Mouse (Mus musculus) kidney, embryonic 15.5 days (tissue): ENCODE measurements around the gene Tgfb1i1. TPM values are rescaled to one million over a fixed set of nuclear protein-coding genes. Genes with fewer than 3 reads are reported as not detected.

Experiments
- ATAC-seq: fragments of 200-750 bp; cut with Nextera tagmentation; replicated peaks from 2 replicates; pipeline ENCODE4 v1.8.0; 2017; ENCODE audit warnings: moderate TSS enrichment; ENCODE audit not compliant: low FRiP score
- H3K27ac ChIP-seq: fragments of 300-500 bp; sonication (generic); 2 replicates; pipeline ENCODE4 v1.5.1; 2015; ENCODE audit warnings: mild to moderate bottlenecking, inconsistent platforms
- H3K27me3 ChIP-seq: fragments of 300-500 bp; sonication (generic); 2 replicates; pipeline ENCODE4 v1.6.1; 2015; ENCODE audit warnings: inconsistent platforms
- H3K36me3 ChIP-seq: fragments of 300-500 bp; sonication (generic); 2 replicates; pipeline ENCODE4 v1.6.1; 2015; ENCODE audit warnings: inconsistent platforms
- H3K4me1 ChIP-seq: fragments of 300-500 bp; sonication (generic); 2 replicates; pipeline ENCODE4 v1.6.1; 2015; ENCODE audit warnings: inconsistent platforms
- H3K4me2 ChIP-seq: fragments of 300-500 bp; sonication (generic); 2 replicates; pipeline ENCODE4 v1.6.1; 2015; ENCODE audit warnings: moderate library complexity, mild to moderate bottlenecking, inconsistent platforms
- H3K4me3 ChIP-seq: fragments of 300-500 bp; sonication (generic); replicated peaks from 2 replicates; pipeline ENCODE4 v1.5.1; 2015; ENCODE audit warnings: mild to moderate bottlenecking, inconsistent platforms
- H3K9ac ChIP-seq: fragments of 300-500 bp; sonication (generic); 2 replicates; pipeline ENCODE4 v1.6.1; 2015; ENCODE audit warnings: mild to moderate bottlenecking, inconsistent platforms
- H3K9me3 ChIP-seq: fragments of 300-500 bp; sonication (generic); replicated peaks from 2 replicates; pipeline ENCODE4 v1.6.1; 2016; ENCODE audit warnings: inconsistent platforms
- WGBS: fragments of 180-500 bp; shearing (Covaris S2); methylation state at CpG from one replicate; pipeline ENCODE4 v1.1.7; 2015; ENCODE audit warnings: mixed read lengths; 5-methylcytosine and 5-hydroxymethylcytosine counted together
- polyA plus RNA-seq: library from polyadenylated mRNA; unstranded; fragments of >200 nt; fragmentation: Nextera tagmentation; extraction: Ambion mirVana; gene quantifications from 2 replicates; pipeline ENCODE4 v1.2.1, GENCODE M21; 2015

Gene Tgfb1i1
- polyA plus RNA-seq, 1 experiment from 2014 or later, result 107 TPM

DNA sequence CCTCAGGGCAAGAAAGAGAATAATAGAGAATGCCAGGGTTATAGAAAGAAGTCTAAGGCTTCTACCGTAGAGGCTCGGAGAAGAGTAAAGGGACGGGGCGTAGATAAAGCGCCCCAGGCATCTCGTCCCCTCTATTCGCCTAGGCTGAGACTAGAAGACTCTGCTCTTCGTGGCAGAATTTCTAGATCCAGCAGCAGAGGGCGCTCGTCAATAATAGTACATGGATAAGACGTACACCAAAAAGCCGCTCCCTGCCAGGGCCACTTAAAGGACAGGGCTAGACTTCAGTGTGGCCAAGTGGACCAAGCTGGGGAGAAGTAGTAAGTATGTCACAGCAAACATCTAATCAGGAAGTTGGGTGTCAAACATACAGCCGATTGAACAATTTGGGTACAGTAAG is 831 bp downstream of the Tgfb1i1 start:
- peak overlapping the region; percentile 92 for H3K27ac ChIP-seq
- WGBS, result under 1% methylated on average over 13 of the region's 13 CpGs
- peak overlapping the region; percentile 60 for H3K4me3 ChIP-seq
- H3K27me3 ChIP-seq, result no peaks in the 10 kb centered on the region
- H3K9me3 ChIP-seq, result no peaks in the 10 kb centered on the region
- H3K9ac ChIP-seq, result peak overlapping the region; percentile 69
- peak; percentile 72 for ATAC-seq
- peaks cover 46% of the 10 kb centered on the region for H3K36me3 ChIP-seq
- peak overlapping the region; percentile 76 for H3K4me2 ChIP-seq
- H3K4me1 ChIP-seq, result peaks cover 29% of the 10 kb centered on the region

DNA sequence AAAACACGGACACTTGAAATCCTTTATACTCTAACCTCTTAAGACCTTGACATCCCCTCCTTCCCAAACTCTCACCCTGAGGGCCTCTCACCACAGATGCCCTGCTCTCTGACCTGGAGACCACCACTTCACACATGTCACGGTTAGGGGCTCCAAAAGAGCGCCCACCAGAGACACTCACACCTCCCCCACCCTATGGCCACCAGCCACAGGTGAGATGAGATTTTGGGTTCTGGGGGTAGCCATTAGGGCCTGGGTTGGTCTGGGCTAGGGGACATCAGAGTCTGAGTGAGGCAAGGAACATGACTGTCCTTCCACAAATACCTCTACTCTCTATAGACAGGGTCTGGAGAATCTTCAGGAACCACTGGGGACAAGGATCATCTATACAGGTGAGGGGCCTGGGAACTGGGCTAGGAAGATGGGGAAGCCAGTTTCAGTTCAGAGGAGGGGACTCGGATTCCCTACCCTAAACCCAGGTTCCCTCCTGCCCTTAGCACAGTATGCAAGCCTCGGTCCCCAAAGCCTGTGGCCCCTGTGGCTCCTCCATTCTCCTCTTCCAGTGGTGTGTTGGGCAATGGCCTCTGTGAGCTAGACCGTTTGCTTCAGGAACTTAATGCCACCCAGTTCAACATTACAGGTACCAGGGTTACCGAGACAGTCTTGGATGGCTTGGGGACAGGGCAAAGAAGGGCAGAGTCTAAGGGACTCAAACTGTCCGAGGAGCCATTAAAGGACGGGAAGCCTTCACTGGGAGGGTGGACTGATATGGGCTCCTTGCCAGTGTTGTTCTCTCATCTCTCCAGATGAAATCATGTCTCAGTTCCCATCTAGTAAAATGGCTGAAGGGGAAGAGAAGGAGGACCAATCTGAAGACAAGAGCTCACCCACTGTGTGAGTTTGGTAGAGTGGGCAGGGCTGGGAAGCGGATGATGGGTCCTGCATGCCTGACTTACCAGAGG is 1.8 kb downstream of the Tgfb1i1 start:
- H3K9ac ChIP-seq, result peak overlapping the region; percentile 26
- no peaks in the 10 kb centered on the region for H3K9me3 ChIP-seq
- WGBS, result 79% methylated on average over 10 of the region's 10 CpGs
- H3K4me1 ChIP-seq, result peaks cover 34% of the 10 kb centered on the region
- peak overlapping the region; percentile 60 for H3K4me3 ChIP-seq
- peaks cover 44% of the 10 kb centered on the region for H3K36me3 ChIP-seq
- peak overlapping the region; percentile 76 for H3K4me2 ChIP-seq
- no peak overlapping the region for H3K27ac ChIP-seq
- no peak for ATAC-seq
- H3K27me3 ChIP-seq, result no peaks in the 10 kb centered on the region

DNA sequence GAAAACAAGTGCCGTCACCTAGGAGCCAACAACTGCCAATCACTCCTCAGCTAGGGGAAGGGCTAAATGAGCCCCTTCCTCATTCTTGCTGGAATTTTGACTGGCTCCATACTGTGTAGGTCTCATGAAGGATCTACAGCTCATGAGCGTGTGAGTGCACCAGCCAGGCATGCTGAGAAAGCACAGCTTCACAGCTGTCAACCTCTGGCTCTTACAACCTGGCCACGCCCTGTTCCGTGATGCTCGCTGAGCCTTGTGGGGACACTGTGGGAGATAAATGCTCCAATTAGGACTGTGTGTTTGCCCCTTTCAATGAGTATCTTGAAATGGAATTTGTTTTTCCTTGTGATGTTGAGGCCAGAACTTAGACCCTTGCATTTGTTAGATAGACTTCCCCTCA is 3.4 kb downstream of the Tgfb1i1 start:
- Histone ChIP-seq H3K36me3 (peaks cover 39% of the 10 kb centered on the region), H3K4me2 (no peak overlapping the region), H3K4me1 (peaks cover 34% of the 10 kb centered on the region), H3K27ac (no peak overlapping the region), H3K9ac (no peak overlapping the region), H3K27me3 (no peaks in the 10 kb centered on the region), H3K9me3 (no peaks in the 10 kb centered on the region), H3K4me3 (no peak overlapping the region)
- ATAC-seq, result no peak
- WGBS, result 86% methylated on average over 5 of the region's 5 CpGs

DNA sequence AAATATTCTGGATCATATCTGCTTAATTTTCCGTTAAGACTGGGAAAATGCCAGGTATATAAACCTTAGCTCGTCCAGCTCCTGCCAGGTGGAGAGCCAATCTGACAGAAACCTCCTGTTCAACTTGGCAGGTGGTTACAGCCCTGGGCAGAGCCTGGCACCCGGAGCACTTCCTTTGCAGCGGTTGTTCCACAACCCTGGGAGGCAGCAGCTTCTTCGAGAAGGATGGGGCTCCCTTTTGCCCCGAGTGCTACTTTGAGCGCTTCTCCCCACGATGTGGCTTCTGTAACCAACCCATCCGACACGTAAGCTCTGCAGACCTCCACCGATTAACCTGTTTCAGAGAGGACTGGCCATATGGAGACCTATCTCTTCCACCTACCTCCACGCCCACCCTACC is 5.3 kb downstream of the Tgfb1i1 start:
- Histone ChIP-seq H3K4me1 (peaks cover 25% of the 10 kb centered on the region), H3K9me3 (no peaks in the 10 kb centered on the region), H3K36me3 (peaks cover 35% of the 10 kb centered on the region; the same call in 1 of the 2 replicates), H3K27ac (no peak overlapping the region), H3K4me2 (peak overlapping the region; percentile 57), H3K9ac (peak overlapping the region; percentile 25; the same call in 1 of the 2 replicates), H3K4me3 (peak overlapping the region; percentile 33), H3K27me3 (no peaks in the 10 kb centered on the region)
- 45% methylated on average over 12 of the region's 12 CpGs for WGBS
- ATAC-seq, result no peak

DNA sequence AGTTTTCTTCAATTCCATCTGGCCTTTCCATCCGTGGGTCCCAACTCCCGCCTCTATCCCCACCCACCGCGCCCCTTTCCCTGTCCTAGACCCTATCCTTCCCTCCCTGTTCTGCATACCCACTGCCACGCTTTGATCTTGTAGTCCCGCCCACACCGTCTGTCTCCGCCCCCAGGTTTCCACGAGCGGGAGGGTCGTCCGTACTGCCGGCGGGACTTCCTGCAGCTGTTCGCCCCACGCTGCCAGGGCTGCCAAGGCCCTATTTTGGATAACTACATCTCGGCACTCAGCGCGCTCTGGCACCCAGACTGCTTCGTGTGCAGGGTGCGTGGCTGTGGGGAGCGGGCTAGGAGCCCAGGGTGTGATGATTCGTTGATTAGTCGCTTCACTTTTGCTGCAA is 6.0 kb downstream of the Tgfb1i1 start:
- no peak for ATAC-seq
- Histone ChIP-seq H3K4me3 (peak overlapping the region; percentile 33), H3K4me2 (peak overlapping the region; percentile 57), H3K9me3 (no peaks in the 10 kb centered on the region), H3K9ac (no peak overlapping the region), H3K4me1 (peaks cover 28% of the 10 kb centered on the region), H3K36me3 (peaks cover 35% of the 10 kb centered on the region; the same call in 1 of the 2 replicates), H3K27ac (no peak overlapping the region), H3K27me3 (no peaks in the 10 kb centered on the region)
- 12% methylated on average over 24 of the region's 24 CpGs for WGBS

- Histone ChIP-seq H3K27ac (no peak overlapping the region), H3K4me2 (no peak overlapping the region), H3K4me3 (no peak overlapping the region), H3K36me3 (peaks cover 29% of the 10 kb centered on the region; the same call in 1 of the 2 replicates), H3K9me3 (no peaks in the 10 kb centered on the region), H3K9ac (no peak overlapping the region), H3K4me1 (peaks cover 22% of the 10 kb centered on the region), H3K27me3 (no peaks in the 10 kb centered on the region; the same call in 1 of the 2 replicates)
- 68% methylated on average over 2 of the region's 2 CpGs for WGBS
- ATAC-seq, result no peak
Observed at GRCm38 (mm10) chr7:128254978-128255377, 8.4 kb downstream of the Tgfb1i1 start.

GRCm38 (mm10) chr7:128255757-128256156 is 9.1 kb downstream of the Tgfb1i1 start:
- Histone ChIP-seq H3K9ac (no peak overlapping the region), H3K4me2 (no peak overlapping the region), H3K9me3 (no peaks in the 10 kb centered on the region), H3K4me3 (no peak overlapping the region), H3K27ac (no peak overlapping the region), H3K36me3 (peaks cover 25% of the 10 kb centered on the region; the same call in 1 of the 2 replicates), H3K27me3 (no peaks in the 10 kb centered on the region; the same call in 1 of the 2 replicates), H3K4me1 (peaks cover 22% of the 10 kb centered on the region)
- WGBS, result 92% methylated on average over 5 of the region's 5 CpGs
- no peak for ATAC-seq

DNA sequence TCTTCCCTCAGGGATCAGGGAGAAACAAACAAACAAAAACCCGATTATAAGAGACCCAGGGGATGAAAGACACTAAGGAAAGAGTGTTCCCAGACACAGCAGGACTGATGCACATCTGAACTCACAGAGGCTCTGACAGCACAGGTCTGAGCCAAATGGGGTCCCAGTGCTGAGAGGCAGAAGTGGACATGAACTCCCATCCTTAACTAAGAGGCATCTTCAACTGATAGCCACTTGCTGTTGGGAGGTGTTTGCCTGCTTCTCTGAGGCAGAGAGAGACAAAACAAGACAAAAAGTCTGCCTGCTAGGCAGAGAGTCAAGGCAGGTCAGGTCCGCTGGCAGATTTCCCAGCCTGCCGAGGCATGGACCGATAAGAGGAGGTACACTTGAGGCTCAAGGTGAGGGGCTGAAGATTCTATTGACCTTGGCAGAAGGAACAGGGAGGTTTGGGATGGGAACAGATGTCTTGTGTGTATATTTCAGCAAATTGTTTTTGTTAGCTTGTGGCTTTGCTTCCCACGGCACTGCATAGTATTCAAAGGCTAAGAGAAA is 10.2 kb downstream of the Tgfb1i1 start:
- no peak overlapping the region for H3K9ac ChIP-seq
- no peaks in the 10 kb centered on the region for H3K9me3 ChIP-seq
- H3K4me3 ChIP-seq, result no peak overlapping the region
- no peak for ATAC-seq
- no peak overlapping the region for H3K4me2 ChIP-seq
- H3K27me3 ChIP-seq, result no peaks in the 10 kb centered on the region; the same call in 1 of the 2 replicates
- peaks cover 18% of the 10 kb centered on the region for H3K4me1 ChIP-seq
- H3K27ac ChIP-seq, result no peak overlapping the region
- 39% methylated on average over 5 of the region's 5 CpGs for WGBS
- peaks cover 17% of the 10 kb centered on the region; the same call in 1 of the 2 replicates for H3K36me3 ChIP-seq

GRCm38 (mm10) chr7:128265411-128265810 is 18.8 kb downstream of the Tgfb1i1 start, which contains the start of gene Slc5a2:
TSS of gene Slc5a2 (plus strand) at chr7:128265657.
- 73% methylated on average over 6 of the region's 6 CpGs for WGBS
- Histone ChIP-seq H3K4me2 (no peak within 1 kb of the TSS), H3K4me1 (no peaks in the 10 kb centered on the region), H3K9ac (no peak within 1 kb of the TSS), H3K36me3 (no peaks in the 10 kb centered on the region), H3K27me3 (no peaks in the 10 kb centered on the region), H3K4me3 (no peak within 1 kb of the TSS), H3K9me3 (no peaks in the 10 kb centered on the region), H3K27ac (no peak within 1 kb of the TSS)
- no peak for ATAC-seq

DNA sequence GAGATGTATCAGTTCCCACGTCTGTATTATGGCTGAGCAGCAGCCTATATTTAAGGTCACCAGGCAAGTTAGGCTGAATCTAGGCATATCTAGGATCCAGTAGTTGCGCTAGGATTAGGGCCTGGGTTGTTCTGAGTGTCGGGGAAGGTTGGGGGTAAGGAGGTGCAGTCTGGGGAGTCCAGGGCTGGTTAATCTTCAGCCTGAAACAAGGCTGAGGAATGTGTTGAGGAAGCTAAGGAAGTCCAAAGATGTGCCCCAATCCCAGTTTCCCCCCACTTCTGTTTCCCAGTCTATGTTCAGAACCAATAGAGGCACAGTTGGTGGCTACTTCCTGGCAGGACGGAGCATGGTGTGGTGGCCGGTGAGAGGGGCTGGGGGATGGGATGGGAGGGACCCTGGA is 19.4 kb downstream of the Tgfb1i1 start:
- Histone ChIP-seq H3K27me3 (no peaks in the 10 kb centered on the region), H3K4me3 (no peak overlapping the region), H3K4me2 (no peak overlapping the region), H3K9ac (no peak overlapping the region), H3K9me3 (no peaks in the 10 kb centered on the region), H3K36me3 (peaks cover 4% of the 10 kb centered on the region; the same call in 1 of the 2 replicates), H3K27ac (no peak overlapping the region), H3K4me1 (no peaks in the 10 kb centered on the region)
- WGBS, result 81% methylated on average over 5 of the region's 5 CpGs
- ATAC-seq, result no peak

DNA sequence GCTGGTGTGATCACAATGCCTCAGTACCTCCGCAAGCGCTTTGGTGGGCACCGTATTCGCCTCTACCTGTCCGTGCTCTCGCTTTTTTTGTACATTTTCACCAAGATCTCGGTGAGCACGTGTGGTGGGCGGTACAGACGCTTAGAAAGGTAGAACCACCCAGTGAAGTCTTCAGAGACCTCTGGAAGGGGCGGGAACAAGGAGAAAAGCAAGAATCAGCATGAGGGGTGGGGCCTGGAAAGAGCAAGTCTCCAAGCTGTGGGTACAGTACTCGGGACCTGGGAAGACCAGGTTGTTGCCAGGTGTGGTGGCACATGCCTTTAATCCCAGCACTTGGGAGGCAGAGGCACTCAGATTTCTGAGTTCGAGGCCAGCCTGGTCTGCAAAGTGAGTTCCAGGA is 20.8 kb downstream of the Tgfb1i1 start:
- WGBS, result 68% methylated on average over 13 of the region's 13 CpGs
- H3K27me3 ChIP-seq, result no peaks in the 10 kb centered on the region
- H3K4me1 ChIP-seq, result no peaks in the 10 kb centered on the region
- no peak overlapping the region for H3K4me3 ChIP-seq
- H3K36me3 ChIP-seq, result peaks cover 18% of the 10 kb centered on the region
- no peak overlapping the region for H3K27ac ChIP-seq
- ATAC-seq, result no peak
- no peak overlapping the region for H3K9ac ChIP-seq
- no peak overlapping the region for H3K4me2 ChIP-seq
- H3K9me3 ChIP-seq, result no peaks in the 10 kb centered on the region

- no peak overlapping the region for H3K27ac ChIP-seq
- no peak overlapping the region for H3K4me2 ChIP-seq
- H3K9me3 ChIP-seq, result no peaks in the 10 kb centered on the region
- 39% methylated on average over 7 of the region's 7 CpGs for WGBS
- no peaks in the 10 kb centered on the region for H3K4me1 ChIP-seq
- H3K4me3 ChIP-seq, result no peak overlapping the region
- ATAC-seq, result no peak
- peaks cover 22% of the 10 kb centered on the region for H3K36me3 ChIP-seq
- H3K27me3 ChIP-seq, result no peaks in the 10 kb centered on the region
- H3K9ac ChIP-seq, result no peak overlapping the region
Observed at GRCm38 (mm10) chr7:128267813-128268212, 21.2 kb downstream of the Tgfb1i1 start.
